Mouse (Mus musculus): Measurements from ENCODE around the gene Olfr654.

DNA sequence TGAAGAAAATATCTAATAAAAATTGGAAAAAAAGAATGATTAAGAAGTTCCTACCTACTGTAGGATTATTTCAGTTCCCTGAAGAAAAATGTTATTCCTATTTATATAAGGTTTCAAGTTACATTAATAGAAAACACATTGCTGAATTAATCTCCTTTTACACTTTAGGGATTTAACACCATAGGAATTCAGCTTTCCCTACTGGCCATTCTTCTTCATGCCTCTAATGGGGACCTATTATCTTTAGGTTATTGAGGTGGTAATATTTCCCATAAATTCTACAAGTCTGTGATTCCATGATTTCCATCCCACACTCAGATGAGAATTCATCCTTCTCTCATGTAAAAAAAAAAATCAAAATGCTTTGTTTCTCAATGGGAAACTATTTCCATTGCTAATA lies 37.7 kb downstream of the Olfr654 start, which contains the start of gene Olfr657:
- TF ChIP-seq CTCF (conservative IDR thresholded peaks at IDR 0.05 in 1 of 2, IDR thresholded peaks at IDR 0.05 in 1 of 2; ENCODE audit: low read depth in 2 of 2, low read length in 2 of 2): no peak
- TF ChIP-seq ZMIZ1 (IDR thresholded peaks at IDR 0.05; ENCODE audit: low read depth, low read length): no peak
- TF ChIP-seq ETS1 (conservative IDR thresholded peaks at IDR 0.05; ENCODE audit: low read depth, low read length): no peak
- TF ChIP-seq ZNF384 (IDR thresholded peaks at IDR 0.05; ENCODE audit: low read depth, low read length): no peak
- TF ChIP-seq EP300 (IDR thresholded peaks at IDR 0.05; ENCODE audit: low read length): no peak
- TF ChIP-seq ZKSCAN1 (IDR thresholded peaks at IDR 0.05; ENCODE audit: borderline replicate concordance, low read depth, low read length): no peak
- TF ChIP-seq TCF12 (IDR thresholded peaks at IDR 0.05; ENCODE audit: low read depth, low read length): no peak
